Mouse (Mus musculus): ENCODE data around the gene Coq10b. TPM values are rescaled to one million over a fixed set of nuclear protein-coding genes. Genes with fewer than 3 reads are reported as not detected.
A peak's percentile ranks its signal among the peaks of the same experiment; 100 is the strongest.
"Not testable (repeated sequence)": the region's sequence is repeated elsewhere in the genome, so short reads cannot be mapped to it uniquely, and the experiment has no call there.

The Coq10b gene
- 10 to 100 TPM in 1 of 2 experiments, 1 to 10 TPM in 1; 9.5 to 11.3 TPM for total RNA-seq (2021)
- long read RNA-seq, experiment 1, transcript Coq10b-201 (5 exons, 1,733 nt), result major isoform, 13 of 15 reads
- long read RNA-seq, experiment 1, partial matches to known transcripts, result 0 of 15 reads
- long read RNA-seq, experiment 1, other reads (novel, unspliced or antisense), result 2 of 15 reads
- long read RNA-seq, experiment 2, transcript Coq10b-201 (5 exons, 1,733 nt), result major isoform, 7 of 8 reads
- long read RNA-seq, experiment 2, partial matches to known transcripts, result 0 of 8 reads
- long read RNA-seq, experiment 2, other reads (novel, unspliced or antisense), result 1 of 8 reads

DNA sequence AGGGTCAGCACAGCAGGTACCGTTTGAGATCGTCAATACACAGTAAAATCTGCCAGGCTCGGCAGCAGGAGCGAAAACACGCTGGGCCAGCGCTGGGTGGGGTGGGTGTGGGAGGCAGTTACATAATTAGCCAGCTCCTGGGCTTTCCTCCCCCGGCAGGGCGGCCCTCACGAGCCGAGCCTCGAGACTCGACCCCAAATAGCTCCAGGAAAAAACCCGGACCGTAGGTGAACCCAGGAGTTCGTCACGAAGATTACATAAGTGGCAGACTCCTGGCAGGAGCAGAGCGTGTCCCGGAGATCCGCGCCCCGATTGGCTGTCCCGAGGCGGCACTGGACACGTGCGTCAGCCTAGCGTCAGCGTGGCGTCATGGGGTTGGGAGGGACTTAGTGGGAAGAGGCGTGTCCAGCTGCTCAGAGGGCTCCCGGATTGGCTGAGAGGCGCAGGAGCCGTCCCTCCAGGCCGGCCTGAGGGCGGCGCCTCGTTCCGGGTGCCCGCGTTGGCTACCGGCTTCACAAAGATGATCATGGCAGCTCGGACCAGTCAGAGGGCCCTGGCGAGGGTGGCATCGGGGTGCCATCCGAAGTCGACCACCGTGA lies at the start of gene Coq10b:
Coq10b (plus strand) TSS at position 416 of the 599 bp plus-strand sequence.
- peak; percentile 96 for DNase-seq

DNA sequence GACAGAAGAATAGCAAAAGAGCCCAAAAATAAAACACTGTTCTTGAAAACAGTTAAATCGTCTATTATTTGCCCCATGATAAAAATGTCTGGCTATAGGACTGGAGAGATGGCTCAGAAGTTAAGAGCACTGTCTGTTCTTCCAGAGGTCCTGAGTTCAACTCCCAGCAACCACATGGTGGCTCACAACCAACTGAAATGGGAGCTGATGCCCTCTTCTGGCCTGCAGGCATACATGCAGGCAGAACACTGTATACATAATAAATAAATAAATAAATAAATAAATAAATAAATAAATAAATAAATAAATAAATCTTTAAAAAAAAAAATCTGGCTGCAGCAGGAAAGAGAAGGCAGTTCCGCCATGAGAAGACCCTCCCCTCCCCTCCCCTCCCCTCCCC lies 44.3 kb upstream of the Coq10b start:
- DNase-seq, result not testable (repeated sequence)

DNA sequence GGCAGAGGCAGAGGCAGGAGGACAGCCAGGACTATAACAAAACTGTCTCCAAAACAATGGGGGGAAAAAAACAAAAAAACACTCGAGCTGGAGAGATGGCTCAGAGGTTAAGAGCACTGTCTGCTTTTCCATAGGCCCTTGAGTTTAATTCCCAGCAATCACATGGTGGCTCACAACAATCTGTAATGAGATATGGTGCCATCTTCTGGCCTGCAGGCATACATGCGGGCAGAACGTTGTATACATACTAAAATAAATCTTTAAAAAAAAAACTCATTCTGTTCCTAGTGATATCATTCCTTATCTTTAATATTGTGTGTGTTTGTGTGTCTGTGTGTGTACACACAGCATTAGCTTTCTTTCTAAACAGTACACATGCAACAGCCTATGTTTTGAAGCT lies 40.1 kb upstream of the Coq10b start:
- no peak for DNase-seq

DNA sequence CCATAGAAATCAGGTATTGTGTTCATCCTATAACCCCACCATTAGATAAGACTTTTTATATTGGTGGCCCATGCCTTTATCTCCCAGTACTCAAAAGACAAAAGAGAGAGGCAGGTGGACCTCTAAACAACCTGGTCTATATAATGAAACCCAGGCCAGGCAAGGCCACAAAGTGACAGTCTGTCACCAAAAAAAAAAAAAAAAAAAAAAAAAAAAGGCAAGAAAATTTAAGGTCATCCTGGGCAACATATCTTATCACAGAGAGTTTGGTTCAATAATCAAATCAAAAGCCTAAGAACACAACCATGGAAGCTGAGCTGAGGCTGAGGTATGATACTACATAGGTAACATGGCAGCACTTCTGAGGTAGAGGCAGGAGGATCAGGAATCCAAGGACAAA lies 30.7 kb upstream of the Coq10b start:
- no peak for DNase-seq

GRCm38 (mm10) chr1:55025656-55026430 lies 26.7 kb upstream of the Coq10b start:
- no peak for DNase-seq

GRCm38 (mm10) chr1:55026444-55027252 lies 25.9 kb upstream of the Coq10b start:
- DNase-seq, result no peak

GRCm38 (mm10) chr1:55027253-55027801 lies 25.2 kb upstream of the Coq10b start, which contains the start of gene Sf3b1:
Sf3b1 (minus strand) TSS chr1:55027481.
- peak; percentile 92 for DNase-seq

DNA sequence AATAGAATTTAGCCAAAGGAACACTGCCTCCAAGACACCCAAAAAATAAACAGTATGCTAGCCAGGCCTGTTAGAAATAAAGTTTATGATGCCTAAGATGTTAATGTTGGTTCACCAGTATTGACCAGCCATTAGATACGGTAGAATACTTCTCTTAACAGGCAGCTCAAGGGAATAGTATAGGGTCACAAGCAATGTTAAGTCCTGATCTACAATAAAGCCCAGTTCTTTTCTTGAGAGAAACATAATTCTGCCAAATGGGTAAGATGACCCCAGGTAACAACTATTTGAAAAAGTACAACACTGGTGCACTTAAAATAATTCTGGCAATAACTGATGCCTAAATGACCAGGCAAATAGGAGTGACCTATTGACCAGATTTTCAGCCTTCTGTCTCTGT lies 24.6 kb upstream of the Coq10b start:
- DNase-seq, result no peak

DNA sequence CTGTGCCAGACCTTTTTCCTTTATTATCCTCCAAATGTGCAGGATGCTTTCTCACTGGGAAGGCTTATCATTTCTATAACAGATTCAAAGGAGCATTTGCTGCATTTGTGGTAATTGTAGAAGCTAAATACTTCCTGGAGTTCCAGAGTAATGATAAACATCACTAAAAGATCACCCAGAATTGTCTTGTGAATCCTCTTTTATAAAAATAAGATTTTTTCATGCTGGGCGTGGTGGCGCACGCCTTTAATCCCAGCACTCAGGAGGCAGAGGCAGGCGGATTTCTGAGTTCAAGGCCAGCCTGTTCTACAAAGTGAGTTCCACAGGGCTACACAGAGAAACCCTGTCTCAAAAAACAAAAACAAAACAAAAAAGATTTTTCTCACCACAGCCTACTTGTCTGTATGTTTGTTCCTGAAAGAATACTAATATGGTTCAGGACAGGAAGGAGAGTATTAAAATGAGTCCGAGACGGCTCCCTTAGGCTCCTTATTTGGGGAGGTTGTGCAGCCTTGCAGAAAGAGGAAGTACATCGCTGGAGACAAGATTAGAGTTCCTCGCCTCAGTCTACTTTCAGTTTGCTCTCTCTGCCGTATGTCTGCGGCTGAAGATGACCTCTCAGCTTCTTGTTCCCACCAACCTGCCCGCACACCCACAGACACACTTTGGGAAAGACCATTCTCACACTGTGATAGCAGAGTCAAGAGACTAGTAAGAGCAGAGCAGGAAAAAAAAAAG lies 23.9 kb upstream of the Coq10b start:
- DNase-seq, result no peak

DNA sequence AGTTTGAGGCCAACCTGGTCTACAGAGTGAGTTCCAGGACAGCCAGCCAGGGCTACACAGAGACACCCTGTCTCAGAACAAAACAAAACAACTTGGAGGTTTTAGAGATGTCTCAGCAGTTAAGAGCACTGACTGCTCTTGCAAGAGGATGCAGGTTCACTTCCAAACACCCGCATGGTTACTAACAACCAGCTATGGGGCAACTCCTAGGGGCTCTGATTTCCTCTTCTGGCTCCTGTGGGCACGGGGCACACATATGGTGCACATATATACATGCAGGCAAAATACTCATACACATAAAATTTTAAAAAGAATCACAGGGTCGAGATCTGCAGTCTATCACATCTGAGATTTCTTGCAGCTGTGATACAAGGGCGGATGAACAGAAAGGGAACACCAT lies 23.1 kb upstream of the Coq10b start:
- no peak for DNase-seq

- no peak for DNase-seq
Observed at GRCm38 (mm10) chr1:55031026-55031779, 21.4 kb upstream of the Coq10b start.

DNA sequence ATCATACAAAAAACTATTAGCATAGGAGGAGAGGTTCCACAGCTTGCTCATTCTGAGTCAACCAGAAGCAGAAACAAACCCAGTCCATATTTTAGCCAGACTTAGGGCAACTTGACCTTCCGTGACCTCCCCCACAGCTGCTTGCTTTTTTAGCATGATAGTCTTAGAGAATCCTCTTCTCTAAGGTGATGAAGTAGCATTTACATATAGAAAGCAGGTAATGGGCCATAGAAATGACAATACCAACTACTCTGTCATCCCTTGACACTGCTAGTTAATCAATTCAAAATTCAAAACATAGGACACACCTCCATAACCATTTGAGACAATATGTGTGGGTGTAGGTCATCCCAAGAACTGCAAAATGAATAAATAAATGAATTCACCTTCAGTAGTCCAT lies 12.6 kb upstream of the Coq10b start:
- no peak for DNase-seq

GRCm38 (mm10) chr1:55041691-55042090 lies 10.9 kb upstream of the Coq10b start:
- DNase-seq, result no peak

- DNase-seq, result no peak
Observed at GRCm38 (mm10) chr1:55042246-55042645, 10.3 kb upstream of the Coq10b start.

DNA sequence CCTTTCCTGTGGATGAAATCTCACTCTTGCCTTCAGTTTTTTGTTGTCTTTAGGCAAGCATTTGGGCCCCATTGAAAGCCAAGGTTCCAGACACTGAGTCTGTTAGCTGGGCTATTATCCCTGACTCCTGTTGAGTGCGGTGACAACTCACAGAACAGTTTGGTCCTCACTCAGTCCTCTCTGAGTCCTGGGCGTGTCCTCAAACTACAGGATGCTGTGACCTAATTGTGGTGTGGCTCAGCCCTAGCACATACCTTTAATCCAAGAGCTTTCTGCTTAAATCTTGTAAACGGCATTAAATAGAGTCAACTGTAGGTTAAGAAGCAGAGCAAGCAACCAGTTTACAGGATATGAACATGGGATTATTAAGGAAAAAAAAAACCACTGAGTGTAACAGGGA lies 9.4 kb upstream of the Coq10b start:
- DNase-seq, result no peak

DNA sequence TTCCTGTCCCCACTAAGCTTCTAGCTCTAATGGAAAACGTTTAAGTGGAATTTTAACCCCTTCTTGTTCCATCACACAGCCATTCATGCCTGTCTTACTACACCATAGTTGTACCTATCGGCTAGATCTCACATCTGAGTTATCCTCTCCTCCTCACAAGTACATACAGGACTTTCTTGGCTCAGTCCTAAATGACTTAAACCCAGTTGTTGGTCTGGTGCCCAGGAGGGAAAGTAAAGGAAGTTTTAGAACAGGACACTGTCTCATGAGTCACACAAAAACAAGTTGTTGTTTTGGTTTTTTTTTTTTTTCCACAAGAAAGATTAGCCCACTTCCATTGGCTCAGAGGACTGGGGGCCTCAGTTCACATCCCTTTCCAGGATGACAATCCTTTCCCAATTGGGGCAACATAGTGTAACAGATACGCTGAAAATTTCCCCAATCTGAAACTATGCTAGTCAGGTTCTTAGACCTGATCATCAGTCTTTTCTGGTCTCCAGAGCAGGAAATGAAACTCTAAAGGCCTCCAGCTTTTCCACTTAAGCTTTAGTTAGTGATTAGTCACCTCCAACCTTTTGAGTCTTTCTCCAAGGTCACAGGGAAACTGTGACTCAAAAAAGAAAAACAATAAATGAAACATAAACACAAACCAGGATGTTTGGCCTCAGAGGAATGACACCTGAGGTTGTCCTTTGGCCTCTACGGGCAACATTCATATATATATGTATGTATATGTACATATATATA lies 3.6 kb upstream of the Coq10b start:
- no peak for DNase-seq

DNA sequence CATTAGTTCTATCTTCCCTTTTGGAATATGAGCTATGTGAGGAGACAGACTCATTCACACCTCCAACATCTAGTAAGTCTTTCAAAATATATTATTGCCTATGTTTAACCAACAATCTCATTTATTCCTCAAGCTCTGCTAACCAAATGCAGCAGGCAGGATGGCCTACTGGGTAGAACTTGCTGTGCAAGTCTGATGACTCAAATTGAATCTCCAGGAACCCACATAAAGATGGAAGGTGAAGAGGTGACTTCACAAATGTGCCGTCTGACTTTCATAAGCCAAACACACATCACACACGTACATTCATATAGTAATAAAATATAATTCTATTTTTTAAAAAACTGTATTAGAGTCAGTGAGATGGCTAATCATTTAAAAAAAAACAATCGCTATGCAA lies 899 bp upstream of the Coq10b start:
- DNase-seq, result no peak

DNA sequence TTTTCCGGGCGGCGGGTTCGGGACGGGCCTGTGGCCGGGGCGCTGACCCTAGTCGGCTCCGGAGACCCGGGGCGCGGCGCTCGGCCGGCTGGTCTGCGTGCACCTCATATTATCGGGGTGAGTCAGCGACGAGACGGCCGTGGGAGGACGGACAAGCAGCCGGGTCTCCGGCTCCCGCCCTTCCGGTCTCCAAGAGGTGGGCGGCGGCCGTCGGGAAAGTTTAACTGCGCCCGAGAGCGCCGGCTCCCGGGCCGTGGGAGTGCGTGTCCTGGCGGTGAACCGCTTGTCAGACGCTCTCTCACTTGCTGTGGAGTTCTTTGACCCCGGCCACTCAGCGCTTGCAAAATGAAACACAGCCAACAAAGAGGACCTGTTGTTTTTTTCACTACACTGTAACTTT lies 435 bp downstream of the Coq10b start:
- DNase-seq, result peak; percentile 73

GRCm38 (mm10) chr1:55053596-55053995 lies 1.0 kb downstream of the Coq10b start:
- DNase-seq, result no peak

All from gastrocnemius, postnatal 10 days (tissue).